Mouse (Mus musculus) v-Abl transformed pro-B cells (cell line): ENCODE measurements around the gene Zfp804a.

Source experiments
- in situ Hi-C, 2 experiments: fragments of 400-800 bp; cut with MboI; formaldehyde crosslinking; loops; one replicate each; pipeline ENCODE4 v1.15.1; 2025; ENCODE audit not compliant: unreplicated experiment in 2 of 2

The Zfp804a gene

DNA sequence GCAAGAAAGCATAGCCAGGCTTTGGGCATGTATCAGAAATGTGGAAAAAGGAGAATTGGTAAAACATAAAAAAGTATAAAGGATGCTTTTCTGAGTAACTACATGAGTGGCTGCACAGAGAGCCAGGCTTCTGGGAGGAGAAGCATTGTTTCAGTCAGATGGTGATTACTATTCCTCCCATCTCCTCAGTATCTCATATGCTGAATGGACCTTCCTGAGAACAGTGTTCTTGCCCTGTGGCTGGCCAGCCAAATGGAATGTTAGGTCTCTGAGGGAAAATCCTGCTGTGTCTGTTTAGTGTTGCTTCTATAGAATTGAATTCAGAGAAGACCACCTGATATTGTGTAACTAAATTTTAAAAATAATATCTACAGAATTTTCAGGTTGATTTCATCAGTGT is 193.0 kb downstream of the Zfp804a start:
- in situ Hi-C loops, result no loop called here

DNA sequence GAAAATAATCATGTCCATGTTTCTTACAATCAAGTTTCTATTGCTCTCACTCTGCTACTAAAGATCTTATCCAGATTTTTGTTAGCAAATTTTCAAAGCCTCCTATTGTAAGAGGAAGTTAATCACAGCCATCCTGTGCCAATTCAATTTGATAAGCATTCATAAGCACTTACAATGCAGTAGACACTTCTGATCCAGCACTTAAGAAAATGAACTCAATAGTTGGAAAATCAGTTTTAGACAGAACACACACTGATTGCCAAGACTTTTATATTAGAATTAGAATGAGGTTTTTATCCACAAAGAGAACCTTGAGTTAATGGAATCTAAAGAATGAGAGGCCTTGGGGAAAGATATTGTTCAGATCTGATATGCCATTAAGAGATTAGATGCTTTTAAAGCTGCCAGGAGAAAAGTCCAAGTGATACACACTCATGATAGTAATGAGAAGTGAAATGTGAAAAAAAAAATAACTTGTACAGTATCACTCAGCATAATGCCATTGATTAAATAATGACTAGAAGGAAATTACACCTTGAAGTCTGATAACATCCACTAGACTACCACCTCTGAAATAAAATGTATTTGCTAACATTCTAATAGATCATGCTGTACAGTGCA is 194.0 kb downstream of the Zfp804a start:
- in situ Hi-C loops, result no loop called here

DNA sequence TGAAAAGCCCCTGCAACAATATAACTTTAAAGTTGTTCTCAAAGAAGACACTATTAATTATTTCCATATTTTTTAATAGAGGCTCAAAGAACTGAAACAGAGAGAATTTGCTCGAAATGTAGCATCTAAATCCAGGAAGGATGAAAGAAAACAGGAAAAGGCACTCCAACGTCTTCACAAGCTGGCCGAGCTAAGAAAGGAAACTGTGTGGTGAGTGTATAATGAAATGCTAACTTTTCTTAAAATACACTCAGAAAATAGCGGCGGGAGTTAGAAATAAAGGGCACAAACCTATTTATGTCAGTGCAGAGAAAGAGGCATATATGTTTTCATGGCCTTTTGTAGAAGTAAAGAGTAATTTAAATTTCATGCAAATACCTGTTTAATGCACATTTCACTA is 200.4 kb downstream of the Zfp804a start:
- in situ Hi-C loops, result no loop called here

DNA sequence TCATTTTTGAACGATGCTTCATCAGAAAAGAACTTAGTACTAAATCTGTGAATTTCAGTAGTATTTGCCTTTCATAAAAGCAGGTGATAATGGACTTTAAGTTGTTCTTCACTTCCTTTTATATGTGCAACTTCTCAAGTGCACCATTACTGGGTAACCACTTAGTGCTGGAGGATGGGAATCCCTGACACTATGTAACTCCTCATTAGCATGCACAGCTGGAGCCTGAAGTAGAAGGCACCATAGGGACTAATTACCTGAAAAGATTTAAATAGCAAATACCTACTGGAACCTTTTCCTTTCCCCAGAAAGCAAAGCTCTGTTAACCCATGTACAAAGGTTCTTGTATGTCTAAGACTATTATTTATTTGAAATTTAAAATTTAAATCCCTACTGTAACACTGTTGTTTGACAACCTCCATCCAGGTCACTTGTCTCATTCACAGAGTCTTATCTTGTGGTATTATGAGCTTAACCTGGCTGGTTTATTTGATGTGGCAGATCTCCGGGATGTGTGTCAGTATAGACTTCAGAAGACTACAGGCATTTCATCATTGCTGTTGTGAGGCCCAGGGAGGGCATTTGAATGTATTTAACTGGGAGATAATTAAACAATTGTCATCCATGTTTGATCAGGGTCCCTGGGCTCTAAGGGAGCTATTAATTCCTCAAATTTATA is 229.7 kb downstream of the Zfp804a start:
- in situ Hi-C loops, result no loop called here

DNA sequence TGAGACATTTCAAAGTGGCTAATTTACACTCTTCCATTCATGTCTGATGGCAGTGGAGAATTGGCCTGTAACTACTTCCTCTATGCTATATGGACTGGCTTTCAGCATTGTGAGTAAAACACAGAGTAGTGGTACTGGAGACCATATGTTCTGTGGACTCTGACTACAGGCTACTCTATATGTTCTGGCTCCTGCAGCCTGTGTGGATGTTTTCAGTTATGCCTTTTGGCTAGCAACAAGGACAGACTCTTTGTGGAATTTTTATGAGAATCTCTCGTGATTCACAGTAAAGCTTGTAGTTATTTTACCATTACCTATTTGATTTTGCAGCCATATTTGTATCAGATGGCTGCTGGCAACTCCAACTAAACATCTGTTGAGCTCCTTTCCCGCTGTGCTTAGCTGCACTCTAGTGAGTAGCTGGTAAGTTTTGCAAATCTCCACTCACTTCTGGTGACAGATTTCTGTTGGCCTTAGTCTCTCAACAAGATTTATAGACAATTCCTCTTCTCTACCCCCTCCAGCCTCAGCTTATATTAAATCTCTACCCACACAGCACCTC is 242.0 kb downstream of the Zfp804a start:
- in situ Hi-C loops, result no loop called here
